Mouse (Mus musculus): ENCODE data around the gene Pgpep1l. TPM values are rescaled to one million over a fixed set of nuclear protein-coding genes. Genes with fewer than 3 reads are reported as not detected.
A peak's percentile ranks its signal among the peaks of the same experiment; 100 is the strongest.
"Not testable (repeated sequence)": the region's sequence is repeated elsewhere in the genome, so short reads cannot be mapped to it uniquely, and the experiment has no call there.

Gene Pgpep1l
- polyA plus RNA-seq (2012; rRNA removed) = 2.2 and 2.6 TPM in 2 replicates

DNA sequence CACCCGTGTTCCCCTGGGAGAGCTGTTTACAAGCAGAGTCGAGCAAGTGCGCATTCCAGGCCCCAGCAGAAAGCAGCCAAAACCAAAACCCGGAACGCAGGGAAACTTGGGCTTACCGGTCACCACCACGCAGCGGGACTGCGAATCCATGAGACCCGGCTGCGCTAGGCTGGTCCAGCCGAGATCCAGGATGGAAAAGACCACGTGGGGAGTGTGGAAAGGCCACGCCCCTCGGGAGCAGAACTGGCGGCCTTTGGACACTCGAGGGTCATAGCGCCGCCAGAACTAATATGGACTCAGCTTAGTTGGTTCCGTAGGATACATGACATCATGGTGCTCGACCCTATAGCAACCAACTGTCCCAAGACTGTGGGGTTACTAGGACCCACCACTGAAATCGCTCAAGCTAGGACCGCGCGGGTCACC is at the start of gene Pgpep1l:
TSS of gene Pgpep1l (minus strand) at position 206 of the 426 bp plus-strand sequence.
- DNase-seq (ENCODE audit: low spot score) = no peak

DNA sequence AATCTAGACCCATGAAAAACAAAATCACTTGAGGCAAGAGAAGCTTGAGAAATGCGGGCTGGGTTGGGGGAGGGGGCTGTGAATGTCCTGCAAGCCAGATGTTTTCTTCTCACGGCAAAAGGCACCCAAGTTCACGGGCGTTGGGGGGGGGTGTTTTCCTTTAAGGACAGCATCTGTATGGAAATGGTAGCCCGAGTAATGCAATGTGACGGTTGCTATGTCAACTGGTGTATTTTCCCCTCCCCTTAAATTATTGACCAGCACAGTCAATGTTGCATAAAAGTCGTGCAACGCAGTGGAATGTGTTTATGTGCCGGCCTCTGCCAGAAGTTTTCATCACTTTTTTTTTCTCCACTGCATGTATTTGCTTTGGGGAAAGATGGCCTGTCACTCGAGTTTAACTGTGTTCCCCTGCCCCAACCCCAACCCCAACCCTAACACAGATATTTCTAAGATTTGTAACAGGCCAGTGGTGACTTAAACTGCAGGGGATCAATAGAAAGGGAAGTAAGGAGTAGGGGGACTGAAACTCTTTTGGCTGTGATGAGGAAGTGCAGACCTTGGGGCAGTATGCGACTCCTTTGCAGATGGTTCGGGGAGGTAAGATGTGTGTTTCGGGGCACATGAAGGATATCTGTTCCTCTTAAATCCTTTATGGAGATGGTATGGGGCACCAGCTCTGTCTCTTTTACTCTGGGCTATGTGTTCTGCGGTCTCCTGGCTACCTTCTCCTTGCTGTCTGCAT is 49.2 kb upstream of the Pgpep1l start:
- no peak for DNase-seq (ENCODE audit: low spot score)

DNA sequence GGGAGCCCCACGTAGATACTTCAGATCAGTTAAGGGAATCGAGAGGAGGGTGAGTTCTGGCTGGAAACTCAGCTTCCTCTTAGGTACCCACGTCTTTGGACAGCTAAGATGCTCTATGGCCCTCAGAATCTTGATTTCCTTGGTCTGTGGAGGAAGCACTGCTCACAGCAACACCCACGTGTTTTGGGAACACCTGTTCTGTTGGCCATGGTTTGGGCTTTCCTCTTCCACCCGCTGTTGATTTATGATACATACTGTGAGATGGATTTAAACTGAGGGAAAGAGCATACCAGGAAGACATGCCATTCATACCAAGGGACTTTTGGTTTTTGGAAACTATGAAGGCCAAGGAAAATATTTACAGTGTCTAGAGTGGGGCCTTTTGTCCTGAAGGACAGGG is 48.4 kb upstream of the Pgpep1l start:
- no peak for DNase-seq (ENCODE audit: low spot score)

DNA sequence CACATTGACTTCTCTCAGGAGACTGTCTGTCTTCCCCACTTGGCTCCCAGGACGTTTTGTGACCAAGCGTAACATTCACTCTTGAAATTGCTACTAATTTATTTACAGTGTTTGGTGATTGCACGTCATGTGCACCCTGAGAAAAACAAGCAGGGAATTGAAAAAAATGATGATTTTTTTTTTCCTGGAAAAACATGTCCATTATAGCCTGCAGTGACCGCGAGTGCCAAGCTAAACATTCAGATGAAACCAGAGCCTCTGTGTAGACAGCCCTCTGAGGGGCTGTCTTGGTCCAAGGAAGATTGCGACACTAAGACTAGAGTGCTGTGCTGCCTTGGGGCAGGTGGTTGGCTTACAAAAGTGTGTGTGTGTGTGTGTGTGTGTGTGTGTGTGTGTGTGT is 47.4 kb upstream of the Pgpep1l start:
- no peak for DNase-seq (ENCODE audit: low spot score)

DNA sequence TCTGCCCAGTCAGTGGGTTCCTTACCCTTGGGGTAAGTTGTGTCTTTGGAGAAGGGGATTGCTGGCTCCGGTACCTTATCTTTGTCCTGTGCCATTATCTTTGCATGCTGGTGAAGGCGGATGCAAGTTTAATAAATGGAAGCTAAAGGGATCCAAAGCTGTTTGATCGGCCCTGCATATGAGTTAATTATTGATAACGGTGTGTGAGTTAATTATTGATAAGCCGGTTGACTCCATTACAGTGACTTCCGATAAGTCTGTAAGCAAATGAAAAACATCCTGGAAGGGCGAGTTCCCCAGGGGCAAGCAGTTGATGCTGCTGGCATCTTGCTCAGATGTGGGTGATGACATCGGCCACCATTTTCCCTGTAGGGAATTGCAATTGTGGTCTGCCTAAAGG is 42.7 kb upstream of the Pgpep1l start:
- DNase-seq (ENCODE audit: low spot score) = no peak

DNA sequence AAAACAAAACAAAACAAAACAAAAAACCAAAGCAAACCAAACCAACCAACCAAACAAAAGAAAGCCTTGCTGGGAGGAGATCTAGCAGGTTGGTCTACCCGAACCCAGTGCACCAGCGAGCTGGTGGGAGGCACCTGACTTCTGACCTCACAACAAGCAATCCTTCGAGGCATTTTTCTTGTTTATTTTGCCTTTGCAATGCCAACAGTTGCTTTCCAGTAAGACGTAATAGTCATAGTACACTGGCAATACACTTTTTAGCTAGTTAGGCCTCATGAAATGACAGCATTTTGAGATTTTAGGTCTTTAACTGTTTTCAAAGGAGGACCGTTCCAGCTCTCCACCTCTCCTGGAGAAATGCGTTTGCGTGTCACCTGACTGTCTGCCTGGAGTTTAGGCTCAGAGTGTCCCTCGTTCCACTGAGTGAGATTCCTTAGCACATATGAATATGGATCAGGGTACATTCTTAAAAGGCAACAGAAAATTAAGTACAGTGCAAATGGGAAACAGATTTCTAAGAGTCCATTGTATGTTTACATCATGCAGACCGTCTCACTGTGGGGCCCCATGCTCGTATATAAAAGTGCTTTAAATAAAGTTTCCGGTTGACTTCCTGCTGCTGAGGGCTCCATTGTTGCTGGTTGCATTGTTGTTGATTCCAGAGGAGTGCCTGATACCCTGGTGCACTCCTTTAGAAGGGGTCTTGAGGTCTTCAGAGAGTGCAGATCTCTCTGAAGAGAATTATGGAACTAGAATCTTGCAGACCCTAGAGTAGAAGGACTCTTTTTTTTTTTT is 41.9 kb upstream of the Pgpep1l start:
- DNase-seq (ENCODE audit: low spot score) = no peak

DNA sequence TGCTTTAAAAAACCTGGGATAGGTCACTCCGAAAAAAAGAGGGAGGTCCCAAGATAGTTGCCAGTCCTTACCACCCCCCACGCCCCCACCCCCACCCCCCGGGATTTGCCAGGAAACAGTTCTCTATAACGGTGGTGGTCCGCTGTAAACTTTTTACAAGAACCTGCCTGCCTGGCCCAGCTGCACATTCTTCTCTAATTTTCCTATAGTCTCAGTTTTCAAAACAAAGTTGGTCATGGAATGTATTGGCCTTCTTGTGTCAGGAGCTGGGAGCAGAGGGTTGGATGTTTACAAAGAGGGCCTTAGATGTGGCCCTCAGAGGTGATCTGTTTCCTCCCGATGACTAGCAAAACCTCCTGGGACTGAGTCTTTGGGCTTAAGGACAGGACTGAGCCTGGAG is 39.7 kb upstream of the Pgpep1l start:
- no peak for DNase-seq (ENCODE audit: low spot score)

DNA sequence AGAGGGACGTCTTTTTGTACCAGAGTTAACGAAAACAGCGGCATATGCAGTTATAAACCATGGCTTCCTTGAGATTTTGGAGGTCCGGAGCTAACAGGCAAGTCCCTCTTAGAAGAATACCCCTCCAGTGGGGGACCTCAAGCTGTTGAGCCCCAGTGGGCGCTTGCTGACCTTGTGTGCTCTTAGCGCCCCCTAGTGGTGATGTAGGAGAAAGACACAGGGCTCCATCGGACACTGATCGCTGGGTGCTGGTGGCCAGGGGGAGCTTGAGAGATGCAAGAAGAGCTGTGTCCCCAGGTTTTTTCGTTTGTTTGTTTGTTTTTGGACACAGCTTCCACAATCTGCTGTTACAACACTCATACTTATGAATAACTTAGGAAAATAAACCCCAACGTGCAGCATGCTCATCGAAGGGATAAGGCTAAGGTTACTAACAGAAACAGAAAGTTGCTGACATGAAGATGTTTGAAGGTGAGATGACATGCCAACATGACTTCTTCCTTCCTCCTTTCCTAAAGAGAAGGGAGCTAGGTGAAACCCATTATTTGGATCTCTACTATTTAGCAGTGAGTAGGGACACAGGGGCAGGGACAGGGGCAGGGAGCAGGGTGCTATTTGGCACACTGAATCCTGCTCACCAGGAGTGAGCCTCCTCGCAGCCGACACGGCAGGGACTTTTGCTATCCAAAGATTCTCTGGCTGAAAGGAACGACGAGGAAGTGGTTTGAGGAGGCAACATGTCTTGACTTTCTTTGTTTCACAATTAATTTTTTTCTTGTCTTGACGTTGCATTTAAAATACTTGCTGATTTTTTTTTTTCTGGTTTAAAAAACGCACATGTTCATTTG is 38.8 kb upstream of the Pgpep1l start:
- DNase-seq (ENCODE audit: low spot score) = peak; percentile 34

DNA sequence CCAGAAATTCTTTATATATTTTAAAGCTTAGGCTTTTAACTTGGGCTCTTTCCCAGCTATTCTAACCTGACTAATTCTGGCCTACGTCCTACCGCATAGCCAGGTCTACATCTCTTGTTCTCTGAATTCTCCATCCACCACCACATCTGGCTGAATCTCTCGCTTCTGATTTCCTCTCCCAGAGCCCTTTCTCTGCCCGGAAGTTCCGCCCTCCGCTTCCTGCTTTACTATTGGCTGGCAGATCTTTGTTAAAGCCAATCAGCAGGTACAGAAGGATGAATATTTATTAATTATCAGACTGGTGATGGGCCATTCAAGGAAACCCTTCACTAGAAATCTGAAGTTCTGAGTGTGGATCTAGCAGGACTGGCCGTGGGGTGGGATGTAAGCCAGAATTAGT is 37.1 kb upstream of the Pgpep1l start:
- no peak for DNase-seq (ENCODE audit: low spot score)

DNA sequence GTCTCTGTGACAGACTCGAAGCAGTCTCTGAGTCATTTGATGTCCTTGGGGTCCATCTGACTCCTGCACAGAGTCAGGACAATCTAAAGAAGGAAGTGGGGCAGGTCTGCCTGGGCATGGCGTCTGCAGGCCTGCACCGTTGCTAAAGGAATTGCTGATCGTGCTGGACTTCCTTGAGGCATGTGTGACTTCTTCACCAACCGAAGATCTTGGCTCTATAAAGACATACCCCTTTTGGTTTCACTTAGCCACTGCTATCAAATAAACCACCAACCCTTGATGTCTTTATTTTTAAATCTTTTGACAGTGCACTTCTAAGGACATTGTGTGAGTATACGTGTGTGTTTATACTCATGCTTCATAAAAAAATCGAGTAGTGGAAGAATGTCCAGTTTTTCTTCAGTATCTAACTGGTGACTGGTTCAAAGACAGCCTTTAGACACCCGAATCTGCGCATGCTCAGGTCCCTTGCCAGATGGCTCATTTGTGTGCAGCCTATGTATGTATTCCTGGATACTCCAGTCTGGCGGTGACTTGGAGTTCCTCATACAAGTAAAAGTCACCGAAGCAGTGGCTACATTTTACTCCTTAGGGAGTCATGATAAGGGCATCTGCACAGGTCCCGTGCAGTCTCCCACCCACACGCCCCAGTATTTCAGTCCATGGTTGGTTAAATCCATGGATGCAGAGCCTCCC is 34.5 kb upstream of the Pgpep1l start:
- DNase-seq (ENCODE audit: low spot score) = no peak

DNA sequence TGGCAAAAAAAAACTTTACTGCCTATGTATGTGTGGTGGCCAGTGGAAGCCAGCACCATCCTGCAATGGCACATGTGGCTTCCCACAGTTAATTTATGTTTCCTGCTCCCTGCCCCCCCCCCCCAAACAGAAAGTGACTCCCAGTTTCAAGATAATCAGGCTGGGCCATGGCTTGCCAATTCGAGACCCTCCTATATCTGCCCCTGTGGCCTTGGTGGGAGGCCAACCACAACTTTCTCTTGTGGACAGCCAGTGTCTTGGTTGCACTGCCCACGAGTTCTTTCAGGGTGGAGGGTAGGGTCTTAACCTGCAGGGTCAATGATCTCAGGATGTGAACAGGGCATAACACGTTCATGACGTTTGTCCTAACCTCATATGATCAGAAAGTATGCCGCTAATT is 32.5 kb upstream of the Pgpep1l start:
- no peak for DNase-seq (ENCODE audit: low spot score)

DNA sequence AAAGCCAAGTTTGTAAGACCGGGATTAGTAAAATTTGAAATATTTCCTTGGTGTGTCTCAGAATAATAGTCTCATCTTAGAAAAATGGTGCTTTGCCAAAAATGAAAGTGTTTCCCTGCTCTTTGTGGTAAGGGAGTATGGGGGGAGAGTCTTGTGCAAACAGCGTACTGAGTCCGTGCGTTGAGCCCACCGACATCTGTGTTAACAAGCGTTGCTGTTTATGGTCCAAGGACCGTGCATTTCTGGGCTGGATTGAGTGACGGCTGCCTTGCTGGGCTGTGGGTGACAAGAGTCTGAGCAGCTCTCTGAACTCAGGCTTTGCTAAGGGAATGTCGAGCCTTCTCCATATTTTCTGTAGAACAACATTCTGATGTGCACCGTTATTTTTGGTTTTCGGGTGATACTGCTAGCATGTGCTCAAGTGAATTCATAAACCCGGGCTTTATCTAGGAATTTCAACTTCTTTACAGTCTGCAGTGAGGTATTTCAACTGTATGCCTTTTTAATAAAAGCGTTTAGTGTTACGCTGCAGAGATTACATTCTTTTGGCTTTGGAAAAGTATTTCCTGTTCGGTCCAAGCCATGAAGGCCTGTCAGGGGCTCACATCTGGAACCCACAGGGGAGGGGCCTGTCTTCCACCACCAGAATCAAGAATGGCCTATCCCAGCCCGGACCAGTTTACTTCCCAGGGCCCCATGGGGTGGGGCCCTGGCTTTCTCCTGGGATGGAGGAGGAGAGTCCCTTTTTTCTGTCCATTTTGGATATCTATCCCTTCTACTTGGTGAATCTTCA is 30.2 kb upstream of the Pgpep1l start:
- DNase-seq (ENCODE audit: low spot score) = no peak

DNA sequence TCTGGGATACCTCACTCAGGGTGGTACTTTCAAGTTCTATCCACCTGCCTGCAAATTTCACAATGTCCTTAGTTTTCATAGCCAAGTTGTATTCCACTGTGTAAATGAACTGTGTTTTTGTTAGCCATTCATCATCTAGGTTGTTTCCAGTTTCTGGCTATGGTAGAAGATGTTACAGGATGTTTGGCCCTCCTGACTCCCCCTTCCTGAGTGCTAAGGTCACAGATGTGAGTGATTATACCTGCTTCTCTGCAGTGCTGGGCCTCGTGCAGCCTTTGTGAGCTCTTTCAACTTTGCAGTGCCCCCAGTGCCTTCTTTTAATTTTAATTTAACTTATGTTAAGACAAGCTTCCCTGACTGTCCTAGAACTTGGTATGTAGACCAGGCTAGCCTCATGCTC is 27.6 kb upstream of the Pgpep1l start:
- no peak for DNase-seq (ENCODE audit: low spot score)

DNA sequence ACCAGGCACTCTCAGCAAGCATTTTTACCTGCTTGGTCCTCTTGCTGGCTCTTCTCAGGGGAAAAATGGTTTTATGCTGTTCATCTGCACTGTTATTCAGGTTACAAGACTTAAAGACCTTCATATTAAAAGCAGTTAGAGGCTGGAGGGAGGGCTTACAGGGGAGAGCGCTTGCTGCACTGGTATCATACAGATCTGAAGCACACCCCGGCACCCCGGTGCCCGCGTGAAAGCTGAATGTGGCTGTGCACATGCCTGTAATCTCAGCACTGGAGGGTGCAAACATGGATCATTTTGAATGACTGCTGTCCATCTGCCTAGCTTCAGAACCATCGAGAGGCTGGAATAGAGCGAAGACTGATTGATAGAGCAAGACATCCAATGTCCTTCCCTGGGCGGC is 25.0 kb upstream of the Pgpep1l start:
- no peak for DNase-seq (ENCODE audit: low spot score)

DNA sequence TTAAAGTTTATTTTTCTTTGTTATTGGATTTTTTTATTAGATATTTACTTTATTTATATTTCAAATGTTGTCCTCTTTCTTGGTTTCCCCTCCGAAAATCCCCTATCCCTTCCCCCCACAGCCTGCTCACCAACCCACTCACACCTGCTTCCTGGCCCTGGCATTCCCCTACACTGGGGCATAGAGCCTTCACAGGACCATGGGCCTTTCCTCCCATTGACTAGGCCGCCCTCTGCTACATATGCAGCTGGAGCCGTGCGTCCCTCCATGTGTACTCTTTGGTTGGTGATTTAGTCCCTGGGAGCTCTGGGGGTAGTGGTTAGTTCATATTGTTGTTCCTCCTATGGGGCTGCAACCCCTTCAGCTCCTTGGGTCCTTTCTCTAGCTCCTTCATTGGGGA is 24.0 kb upstream of the Pgpep1l start:
- not testable (repeated sequence) for DNase-seq (ENCODE audit: low spot score)

DNA sequence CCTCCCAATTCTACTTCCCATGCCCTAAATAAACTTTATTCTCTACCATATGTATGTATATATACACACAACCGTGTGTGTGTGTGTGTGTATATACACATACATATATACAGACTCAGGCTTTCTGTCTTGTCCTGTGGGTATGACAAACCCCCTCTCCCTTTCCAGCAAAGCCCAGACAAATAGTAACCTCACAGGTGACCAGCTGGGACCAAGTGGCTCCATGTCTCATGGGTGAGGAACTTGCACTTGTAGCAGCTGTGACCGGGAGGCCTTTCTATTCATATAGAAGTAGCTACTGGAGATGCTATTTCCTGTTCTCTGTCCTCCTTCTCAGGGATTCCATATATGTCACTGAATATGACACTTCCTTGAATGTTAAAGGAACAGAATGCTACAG is 23.5 kb upstream of the Pgpep1l start:
- DNase-seq (ENCODE audit: low spot score) = no peak

DNA sequence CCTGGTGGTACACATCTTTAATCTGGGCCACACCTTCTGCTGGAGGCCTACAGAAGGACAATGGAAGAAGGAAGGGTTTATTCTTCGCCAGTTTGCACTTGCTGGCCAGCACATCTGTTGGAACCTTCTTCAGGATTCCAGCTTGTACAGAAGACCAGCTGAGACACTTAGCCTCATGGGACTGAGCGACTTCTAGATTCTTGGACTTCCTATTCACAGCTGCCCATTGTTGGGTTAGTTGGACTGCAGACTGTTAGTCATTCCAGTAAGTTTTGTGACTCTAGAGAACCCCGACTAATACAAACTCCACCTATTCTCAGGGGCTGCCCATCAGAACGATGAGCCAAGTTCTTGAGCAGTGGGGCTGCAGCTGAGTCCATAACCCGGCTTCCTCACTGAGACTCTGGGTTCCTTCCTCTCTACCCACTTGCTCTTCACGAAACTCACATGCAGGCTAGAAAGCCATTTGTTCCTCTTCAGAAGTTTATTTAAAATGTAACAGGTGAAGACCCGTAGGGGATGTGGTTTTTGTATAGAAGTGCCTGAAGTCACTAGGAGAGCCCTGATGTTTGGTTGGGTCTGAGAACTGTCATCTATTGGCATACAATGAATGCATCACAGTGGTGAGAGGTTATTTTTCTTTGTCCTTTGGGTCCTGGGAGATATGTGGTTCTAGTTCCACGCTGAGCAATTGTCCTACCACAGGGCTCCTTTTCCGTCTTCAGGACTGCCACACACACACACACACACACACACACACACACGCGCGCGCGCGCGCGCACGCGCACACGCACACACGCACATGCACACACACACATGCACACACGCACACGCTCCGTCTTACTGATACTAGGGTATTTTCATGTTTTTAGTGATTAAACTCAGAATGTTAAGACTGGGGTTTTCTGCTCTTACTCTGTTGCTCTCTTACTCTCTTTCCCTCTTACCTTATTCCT is 22.8 kb upstream of the Pgpep1l start:
- DNase-seq (ENCODE audit: low spot score) = no peak

DNA sequence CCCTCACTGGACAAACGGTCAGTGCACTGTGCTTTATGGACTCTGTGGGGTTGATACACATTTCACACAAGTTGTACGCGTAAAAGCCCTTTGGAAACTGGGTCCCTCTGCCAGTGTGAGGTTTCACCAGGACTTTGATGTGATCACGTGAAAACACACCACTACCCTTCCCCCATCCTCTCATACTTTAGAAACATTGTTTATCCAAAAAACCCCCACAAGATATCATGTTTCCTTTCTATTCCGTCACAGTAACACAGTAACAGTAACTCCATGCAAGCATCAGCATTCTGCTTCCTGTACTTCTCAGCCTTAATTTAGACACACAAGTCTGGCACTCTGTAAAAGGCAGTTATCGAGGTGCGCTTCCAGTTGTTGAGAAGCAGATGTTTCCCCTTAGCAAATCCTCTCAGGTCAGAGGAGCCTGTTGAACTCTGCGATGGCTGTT is 21.8 kb upstream of the Pgpep1l start:
- DNase-seq (ENCODE audit: low spot score) = no peak

DNA sequence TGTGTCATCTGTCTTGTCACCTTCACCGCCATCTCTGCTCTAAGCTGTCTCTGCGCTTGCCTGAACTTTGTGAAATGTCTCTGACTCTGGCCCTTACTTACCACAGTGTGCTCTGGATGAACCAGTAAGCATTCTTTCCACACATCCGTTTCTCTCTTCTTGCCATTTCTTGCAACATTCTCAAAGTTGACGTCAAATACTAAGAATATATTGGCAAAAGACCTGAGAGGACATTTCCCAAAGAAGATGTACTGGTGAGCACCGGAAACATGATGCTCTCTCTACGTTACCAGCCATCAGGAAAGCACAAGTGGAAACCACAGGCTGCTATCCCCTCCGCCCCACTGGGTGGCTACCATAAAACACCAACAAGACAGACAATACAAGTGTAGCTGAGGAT is 19.7 kb upstream of the Pgpep1l start:
- DNase-seq (ENCODE audit: low spot score) = no peak

DNA sequence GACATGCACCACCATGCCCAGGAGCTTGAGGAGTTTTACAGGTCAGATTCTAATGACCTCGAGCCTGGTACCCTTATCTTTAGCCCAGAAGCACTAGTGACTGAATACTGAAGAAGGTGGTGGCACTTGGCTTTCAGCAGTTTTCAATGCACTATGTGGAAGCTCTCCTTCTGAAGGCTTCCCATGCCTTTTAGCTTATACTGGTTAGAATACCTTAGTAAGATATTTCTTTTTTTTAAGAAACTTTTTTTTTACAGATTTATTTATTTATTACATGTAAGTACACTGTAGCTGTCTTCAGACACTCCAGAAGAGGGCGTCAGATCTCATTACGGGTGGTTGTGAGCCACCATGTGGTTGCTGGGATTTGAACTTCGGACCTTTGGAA is 19.1 kb upstream of the Pgpep1l start:
- not testable (repeated sequence) for DNase-seq (ENCODE audit: low spot score)
